ENCODE assay signal across 8 mouse cellular contexts in genomic region chr2:78871971-78872860, GRCm38 (mm10). TPM values are rescaled to one million over a fixed set of nuclear protein-coding genes. Genes with fewer than 3 reads are reported as not detected.
DNase-seq lines count a peak whose midpoint lies in the region; ATAC-seq and TF ChIP-seq lines count a peak whose summit lies in the region.

No protein-coding gene starts in this region.

- H3K9ac ChIP-seq in MEL (ENCODE audit: control insufficient read depth, low read depth, low read length, poor library complexity, severe bottlenecking): peak overlapping the region; percentile 33; the same call in 1 of the 2 replicates
- H3K9ac ChIP-seq in forebrain, embryonic 11.5 days (ENCODE audit: low read length): peak overlapping the region; percentile 58
- peak overlapping the region; percentile 66 for H3K9ac ChIP-seq in hindbrain, embryonic 16.5 days (ENCODE audit: low read depth, low read length)
- H3K9ac ChIP-seq in lung, embryonic 14.5 days: peak overlapping the region; percentile 98

- H3K27me3 ChIP-seq in MEL (ENCODE audit: control insufficient read depth in 1 of 2, insufficient read depth in 2 of 2, low read length in 2 of 2): no peaks in the 10 kb centered on the region
- no peaks in the 10 kb centered on the region for H3K27me3 ChIP-seq in forebrain, embryonic 11.5 days (ENCODE audit: control insufficient read depth, insufficient read depth, low read length)
- H3K27me3 ChIP-seq in hindbrain, embryonic 16.5 days (replicated peaks; ENCODE audit: control insufficient read depth, insufficient read depth, low read length): no peaks in the 10 kb centered on the region
- H3K27me3 ChIP-seq in lung, embryonic 14.5 days (ENCODE audit: insufficient read depth, low read length): no peaks in the 10 kb centered on the region

- TF ChIP-seq CTCF in MEL (IDR thresholded peaks at IDR 0.05 in 2 of 3, conservative IDR thresholded peaks at IDR 0.05 in 1 of 3; ENCODE audit: control insufficient read depth in 1 of 3, insufficient read depth in 1 of 3, low read depth in 2 of 3, low read length in 3 of 3, poor library complexity in 1 of 3, severe bottlenecking in 1 of 3): peak in 1 of 3 experiments; percentile 23; a peak in 2 of 6 replicates
- TF ChIP-seq CTCF in lung, embryonic 14.5 days (IDR thresholded peaks at IDR 0.05; ENCODE audit: low read depth): 0 out of 2 replicates have a peak, but pooled peaks have one; percentile 31

- H3K79me2 ChIP-seq in MEL (ENCODE audit: control insufficient read depth, insufficient read depth, low read length, poor library complexity): peaks cover 54% of the 10 kb centered on the region

- H3K4me1 ChIP-seq in MEL (ENCODE audit: control insufficient read depth in 1 of 2, insufficient read depth in 2 of 2, low read length in 2 of 2): peaks cover 19 to 24% of the 10 kb centered on the region in 2 experiments
- H3K4me1 ChIP-seq in forebrain, embryonic 11.5 days (replicated peaks; ENCODE audit: control insufficient read depth, insufficient read depth, low read length): peaks cover 6% of the 10 kb centered on the region
- peaks cover 27% of the 10 kb centered on the region for H3K4me1 ChIP-seq in hindbrain, embryonic 16.5 days (ENCODE audit: control insufficient read depth, insufficient read depth, low read depth, low read length)
- H3K4me1 ChIP-seq in lung, embryonic 14.5 days (ENCODE audit: insufficient read depth): peaks cover 23% of the 10 kb centered on the region

- no peak for TF ChIP-seq EP300 in MEL (IDR thresholded peaks at IDR 0.05; ENCODE audit: low read depth in 1 of 2, low read length in 2 of 2)

- H3K9me3 ChIP-seq in MEL (replicated peaks; ENCODE audit: insufficient read depth, low read length): no peaks in the 10 kb centered on the region
- no peaks in the 10 kb centered on the region for H3K9me3 ChIP-seq in forebrain, embryonic 11.5 days (ENCODE audit: control insufficient read depth, low read length)
- H3K9me3 ChIP-seq in hindbrain, embryonic 16.5 days (ENCODE audit: control insufficient read depth, low read length): no peaks in the 10 kb centered on the region
- H3K9me3 ChIP-seq in lung, embryonic 14.5 days (ENCODE audit: low read depth, low read length): no peaks in the 10 kb centered on the region

- DNase-seq in frontal cortex, postnatal 25 days (ENCODE audit: low spot score in 2 of 2): no peak
- DNase-seq in MEL (ENCODE audit: low read depth, low spot score): peak; percentile 64
- no peak for DNase-seq in forebrain, embryonic 11.5 days (ENCODE audit: low spot score)
- peak; percentile 75 for DNase-seq in lung, embryonic 14.5 days

- WGBS in forebrain, embryonic 11.5 days: 33% methylated on average over 8 of the region's 8 CpGs
- WGBS in hindbrain, embryonic 16.5 days: 12% methylated on average over 8 of the region's 8 CpGs
- 11% methylated on average over 8 of the region's 8 CpGs for WGBS in lung, embryonic 14.5 days

- TF ChIP-seq POLR2A in MEL (IDR thresholded peaks at IDR 0.05; ENCODE audit: control insufficient read depth in 1 of 2, insufficient read depth in 1 of 2, low read depth in 1 of 2, low read length in 2 of 2, poor library complexity in 1 of 2): no peak

- TF ChIP-seq RAD21 in MEL (IDR thresholded peaks at IDR 0.05; ENCODE audit: low read depth, low read length): no peak

- peak overlapping the region in 1 of 2 experiments; percentile 31; a peak in 1 of 4 replicates for H3K4me3 ChIP-seq in MEL (ENCODE audit: control insufficient read depth in 1 of 2, insufficient read depth in 1 of 2, low read depth in 2 of 2, low read length in 2 of 2)
- peak overlapping the region; percentile 86 for H3K4me3 ChIP-seq in forebrain, embryonic 11.5 days (ENCODE audit: low read depth, low read length)
- H3K4me3 ChIP-seq in hindbrain, embryonic 16.5 days (ENCODE audit: low read length): peak overlapping the region; percentile 82
- peak overlapping the region; percentile 78 for H3K4me3 ChIP-seq in lung, embryonic 14.5 days (ENCODE audit: low read depth, low read length)

- H3K27ac ChIP-seq in MEL (ENCODE audit: control insufficient read depth, low read depth, low read length): no peak overlapping the region
- H3K27ac ChIP-seq in forebrain, embryonic 11.5 days (ENCODE audit: low read depth, low read length): peak overlapping the region; percentile 74
- peak overlapping the region; percentile 78 for H3K27ac ChIP-seq in hindbrain, embryonic 16.5 days (ENCODE audit: low read depth, low read length)
- H3K27ac ChIP-seq in lung, embryonic 14.5 days (ENCODE audit: low read depth): peak overlapping the region; percentile 42; the same call in 1 of the 2 replicates

- H3K36me3 ChIP-seq in MEL (ENCODE audit: control insufficient read depth in 1 of 2, insufficient read depth in 2 of 2, low read length in 2 of 2): peaks cover 0 to 53% of the 10 kb centered on the region in 2 experiments
- H3K36me3 ChIP-seq in forebrain, embryonic 11.5 days (ENCODE audit: control insufficient read depth, insufficient read depth, low read length): no peaks in the 10 kb centered on the region
- no peaks in the 10 kb centered on the region for H3K36me3 ChIP-seq in hindbrain, embryonic 16.5 days (ENCODE audit: control insufficient read depth, insufficient read depth, low read length)
- peaks cover 22% of the 10 kb centered on the region for H3K36me3 ChIP-seq in lung, embryonic 14.5 days (ENCODE audit: insufficient read depth)

- ATAC-seq in frontal cortex, adult (ENCODE audit: low TSS enrichment): peak; percentile 45
- ATAC-seq in forebrain, embryonic 11.5 days (replicated peaks; ENCODE audit: low FRiP score): no peak
- ATAC-seq in hindbrain, embryonic 16.5 days: peak; percentile 40; the same call in 1 of the 2 replicates
- no peak for ATAC-seq in lung, embryonic 14.5 days (ENCODE audit: insufficient read depth)
- peak; percentile 45; the same call in 1 of the 2 replicates for ATAC-seq in neutrophil, adult 5-6 weeks (ENCODE audit: extremely low read depth, insufficient number of reproducible peaks, low FRiP score, poor library complexity, severe bottlenecking)
- no peak for ATAC-seq in megakaryocyte-erythroid progenitor cell, adult 5-6 weeks (replicated peaks; ENCODE audit: low FRiP score, low TSS enrichment, poor library complexity, severe bottlenecking)

- H3K4me2 ChIP-seq in forebrain, embryonic 11.5 days (ENCODE audit: low read depth, low read length, severe bottlenecking): peak overlapping the region; percentile 73
- H3K4me2 ChIP-seq in hindbrain, embryonic 16.5 days (ENCODE audit: low read length): peak overlapping the region; percentile 83
- H3K4me2 ChIP-seq in lung, embryonic 14.5 days: peak overlapping the region; percentile 85

TF ChIP-seq in MEL, 35 proteins besides CTCF, POLR2A, EP300 and RAD21:
- TF ChIP-seq MXI1 (IDR thresholded peaks at IDR 0.05; ENCODE audit: low read depth, low read length): 0 out of 2 replicates have a peak, but pooled peaks have one; percentile 5
- TF ChIP-seq ZKSCAN1 (IDR thresholded peaks at IDR 0.05; ENCODE audit: low read depth, low read length): no peak
- TF ChIP-seq CHD1 (IDR thresholded peaks at IDR 0.05; ENCODE audit: low read depth, low read length): 0 out of 2 replicates have a peak, but pooled peaks have one; percentile 74
- no peak for TF ChIP-seq KAT2A (conservative IDR thresholded peaks at IDR 0.05; ENCODE audit: low read depth, low read length)
- no peak for TF ChIP-seq USF2 (IDR thresholded peaks at IDR 0.05; ENCODE audit: borderline replicate concordance in 1 of 2, insufficient read depth in 1 of 2, low read depth in 1 of 2, low read length in 2 of 2)
- TF ChIP-seq HCFC1 (IDR thresholded peaks at IDR 0.05; ENCODE audit: low read depth, low read length): no peak

RNA-seq across cellular contexts. Expression of gene Ube2e3, which starts 4.3 kb away (rescaled TPM):
- 41.9 and 49.4 TPM in 2 replicates for total RNA-seq in MEL (2012; rRNA removed)
- 100 to 1,000 TPM in 1 of 2 experiments, 10 to 100 TPM in 1; 99.4 to 160 TPM for polyA plus RNA-seq in MEL (2012; ENCODE audit: insufficient read depth in 1 of 2, insufficient read length in 2 of 2, low read depth in 1 of 2, low replicate concordance in 2 of 2, missing spikeins in 1 of 2)
- 248 and 256 TPM in 2 replicates for polyA plus RNA-seq in forebrain, embryonic 11.5 days (2014; fragmentation: Nextera tagmentation; extraction: Ambion mirVana)
- 247 and 257 TPM in 2 replicates for polyA plus RNA-seq in hindbrain, embryonic 16.5 days (2015; fragmentation: Nextera tagmentation; extraction: Ambion mirVana)
- 199 TPM in 2 replicates for polyA plus RNA-seq in lung, embryonic 14.5 days (2014; fragmentation: Nextera tagmentation; extraction: Ambion mirVana)
- 14.7 and 18.4 TPM in 2 replicates for total RNA-seq in neutrophil, adult 5-6 weeks (2017)
- total RNA-seq in megakaryocyte-erythroid progenitor cell, adult 5-6 weeks (2014; fragmentation: Nextera tagmentation): 68.2 and 83.1 TPM in 2 replicates
- 66.6 and 73.7 TPM in 2 replicates for total RNA-seq in megakaryocyte-erythroid progenitor cell, adult 5-6 weeks (2017)

Comparison
In these comparisons a context has a peak if more than half of its experiments do, and no peak if none do; other contexts are left out.
1. ATAC-seq: peak in frontal cortex, adult (single experiment), hindbrain, embryonic 16.5 days (single experiment) and neutrophil, adult 5-6 weeks (single experiment); none in forebrain, embryonic 11.5 days (single experiment), lung, embryonic 14.5 days (single experiment) and megakaryocyte-erythroid progenitor cell, adult 5-6 weeks (single experiment).
2. DNase-seq: peak in MEL (single experiment) and lung, embryonic 14.5 days (single experiment); none in frontal cortex, postnatal 25 days (0 of 2) and forebrain, embryonic 11.5 days (single experiment).
3. H3K9ac ChIP-seq: peak in every context shown above with its lines; median percentile 98 in lung, embryonic 14.5 days; 66 in hindbrain, embryonic 16.5 days; 58 in forebrain, embryonic 11.5 days; 33 in MEL.
4. Peak in every context shown above with its lines, with median percentiles within 50 percentile points of each other: H3K4me2 ChIP-seq.